Mouse (Mus musculus): ENCODE measurements around the gene Chst8.

Gene Chst8

GRCm38 (mm10) chr7:34632966-34633742 is 179.4 kb downstream of the Chst8 start:
- DNase-seq (ENCODE audit: low read depth, low spot score): no peak

DNA sequence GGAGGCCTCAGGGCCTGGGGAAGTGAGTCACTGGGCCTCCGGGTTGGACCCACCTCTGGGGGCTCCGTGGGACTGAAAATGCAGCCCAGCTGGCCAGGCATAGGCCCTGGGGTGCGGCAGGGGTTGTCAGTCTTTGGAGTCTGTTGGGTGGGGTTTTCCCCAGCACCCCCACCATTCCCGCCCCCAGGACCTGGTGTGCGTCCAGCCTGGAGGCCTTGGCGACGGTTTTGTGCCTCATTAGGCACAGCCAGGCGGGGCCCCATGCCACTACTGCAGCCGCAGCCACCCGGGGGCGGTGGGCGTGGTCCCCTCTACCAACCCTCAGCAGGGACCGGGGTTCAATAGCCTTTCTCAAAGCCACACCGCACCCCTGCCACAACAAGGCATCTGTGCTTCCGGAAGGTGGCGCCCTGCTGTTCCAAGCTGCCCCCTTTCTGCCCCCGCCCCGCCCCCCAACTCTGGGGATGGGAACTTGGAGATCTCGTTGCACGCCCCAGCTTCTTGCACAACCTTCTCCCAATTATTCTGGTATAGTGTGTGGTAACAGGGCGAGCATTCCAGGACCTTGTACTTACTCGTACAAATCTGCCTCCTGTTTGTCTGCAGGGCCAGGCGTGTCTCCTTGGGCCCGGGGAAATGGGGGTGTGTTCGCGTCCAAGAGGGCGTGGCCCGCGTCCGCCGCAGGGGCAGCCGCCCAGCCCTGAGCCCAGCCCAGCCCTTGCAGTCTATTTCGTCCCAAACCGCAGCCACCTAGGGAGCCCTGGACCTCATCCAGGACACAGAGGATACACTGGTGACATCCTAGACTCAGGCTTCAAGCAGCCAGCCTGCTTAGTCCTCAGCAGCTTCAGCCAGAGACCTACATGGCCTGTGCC is 182.1 kb downstream of the Chst8 start:
- DNase-seq (ENCODE audit: low read depth, low spot score): peak; percentile 75

DNA sequence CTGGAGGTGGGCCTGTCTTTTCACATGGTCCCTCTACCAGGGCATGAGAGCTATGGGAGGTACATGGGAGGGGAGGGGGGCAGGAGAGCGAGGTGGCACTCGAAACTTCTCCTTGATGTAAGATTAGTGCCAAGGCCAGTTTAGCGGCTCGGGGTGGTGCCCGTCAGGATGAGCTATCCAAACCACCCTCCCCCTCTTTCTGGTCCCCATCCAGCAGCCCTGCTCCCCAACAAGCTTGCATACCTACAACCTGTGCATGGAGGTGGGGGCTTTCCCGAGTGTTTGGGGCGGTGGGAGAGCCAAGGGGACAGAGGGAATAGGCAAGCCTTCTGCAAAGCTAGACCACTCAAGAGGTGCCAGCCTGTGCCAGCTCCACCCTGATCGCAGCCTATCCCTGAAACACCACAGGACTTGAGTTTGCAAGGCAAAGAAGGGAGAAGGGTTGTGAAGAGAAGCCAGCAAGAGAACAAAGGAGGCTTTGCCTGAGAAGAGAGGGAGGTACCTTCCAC is 182.8 kb downstream of the Chst8 start:
- DNase-seq (ENCODE audit: low read depth, low spot score): no peak

All from mesoderm, embryonic 11.5 days (tissue).